Mouse (Mus musculus) stomach, embryonic 15.5 days (tissue): ENCODE results near the gene Hp1bp3. TPM values are rescaled to one million over a fixed set of nuclear protein-coding genes. Genes with fewer than 3 reads are reported as not detected.
A peak's percentile ranks its signal among the peaks of the same experiment; 100 is the strongest.

Source experiments
- ATAC-seq: fragments of 200-750 bp; cut with Nextera tagmentation; 2 replicates; pipeline ENCODE4 v1.8.0; 2017; ENCODE audit warnings: low read depth, moderate number of reproducible peaks, moderate TSS enrichment; ENCODE audit not compliant: insufficient read depth, low FRiP score
- H3K27ac ChIP-seq: fragments of 300-500 bp; sonication (generic); 2 replicates; pipeline ENCODE4 v1.5.1; 2015; ENCODE audit warnings: mild to moderate bottlenecking, inconsistent platforms
- H3K27me3 ChIP-seq: fragments of 300-500 bp; sonication (generic); replicated peaks from 2 replicates; pipeline ENCODE4 v1.6.1; 2015; ENCODE audit warnings: inconsistent platforms
- H3K36me3 ChIP-seq: fragments of 300-500 bp; sonication (generic); 2 replicates; pipeline ENCODE4 v1.6.1; 2015; ENCODE audit warnings: inconsistent platforms
- H3K4me1 ChIP-seq: fragments of 300-500 bp; sonication (generic); 2 replicates; pipeline ENCODE4 v1.6.1; 2015; ENCODE audit warnings: inconsistent platforms
- H3K4me2 ChIP-seq: fragments of 300-500 bp; sonication (generic); 2 replicates; pipeline ENCODE4 v1.6.1; 2015; ENCODE audit warnings: mild to moderate bottlenecking, inconsistent platforms
- H3K4me3 ChIP-seq: fragments of 300-500 bp; sonication (generic); replicated peaks from 2 replicates; pipeline ENCODE4 v1.5.1; 2015; ENCODE audit warnings: inconsistent platforms
- H3K9ac ChIP-seq: fragments of 300-500 bp; sonication (generic); 2 replicates; pipeline ENCODE4 v1.6.1; 2015; ENCODE audit warnings: inconsistent platforms
- H3K9me3 ChIP-seq: fragments of 300-500 bp; sonication (generic); 2 replicates; pipeline ENCODE4 v1.6.1; 2016; ENCODE audit warnings: inconsistent platforms
- WGBS: fragments of 180-500 bp; shearing (Covaris S2); methylation state at CpG from one replicate; pipeline ENCODE4 v1.1.7; 2015; 5-methylcytosine and 5-hydroxymethylcytosine counted together
- polyA plus RNA-seq: library from polyadenylated mRNA; unstranded; fragments of >200 nt; fragmentation: Nextera tagmentation; extraction: Ambion mirVana; gene quantifications from 2 replicates; pipeline ENCODE4 v1.2.1, GENCODE M21; 2015

Hp1bp3 gene
- polyA plus RNA-seq, 1 experiment from 2014 or later = 131 TPM

- Histone ChIP-seq H3K9ac (no peak overlapping the region), H3K27me3 (no peaks in the 10 kb centered on the region), H3K36me3 (no peaks in the 10 kb centered on the region), H3K4me3 (no peak overlapping the region), H3K4me2 (no peak overlapping the region), H3K4me1 (no peaks in the 10 kb centered on the region), H3K9me3 (no peaks in the 10 kb centered on the region), H3K27ac (no peak overlapping the region)
- peak; percentile 70 for ATAC-seq
- 59% methylated on average over 14 of the region's 14 CpGs for WGBS
Measured at GRCm38 (mm10) chr4:138272011-138272997, 56.2 kb downstream of the Hp1bp3 start.

GRCm38 (mm10) chr4:138278346-138278745 is 62.2 kb downstream of the Hp1bp3 start:
- no peaks in the 10 kb centered on the region for H3K4me1 ChIP-seq
- no peak for ATAC-seq
- no peak overlapping the region for H3K9ac ChIP-seq
- no peaks in the 10 kb centered on the region for H3K36me3 ChIP-seq
- no peaks in the 10 kb centered on the region for H3K27me3 ChIP-seq
- no peaks in the 10 kb centered on the region for H3K9me3 ChIP-seq
- 72% methylated on average over 7 of the region's 7 CpGs for whole genome bisulfite sequencing
- no peak overlapping the region for H3K4me3 ChIP-seq
- H3K4me2 ChIP-seq = no peak overlapping the region
- H3K27ac ChIP-seq = no peak overlapping the region

GRCm38 (mm10) chr4:138282834-138283233 is 66.7 kb downstream of the Hp1bp3 start:
- no peak overlapping the region for H3K9ac ChIP-seq
- no peak overlapping the region for H3K4me2 ChIP-seq
- no peak; the same call in 1 of the 2 replicates for ATAC-seq
- no peaks in the 10 kb centered on the region for H3K36me3 ChIP-seq
- no peak overlapping the region for H3K27ac ChIP-seq
- no peaks in the 10 kb centered on the region for H3K9me3 ChIP-seq
- H3K4me3 ChIP-seq = no peak overlapping the region
- H3K27me3 ChIP-seq = no peaks in the 10 kb centered on the region
- no peaks in the 10 kb centered on the region for H3K4me1 ChIP-seq
- WGBS = 27% methylated on average over 4 of the region's 4 CpGs

GRCm38 (mm10) chr4:138286411-138286810 is 70.3 kb downstream of the Hp1bp3 start:
- H3K4me3 ChIP-seq = no peak overlapping the region
- H3K4me1 ChIP-seq = no peaks in the 10 kb centered on the region
- ATAC-seq = no peak
- no peak overlapping the region for H3K27ac ChIP-seq
- no peaks in the 10 kb centered on the region for H3K36me3 ChIP-seq
- no peak overlapping the region for H3K4me2 ChIP-seq
- H3K9me3 ChIP-seq = no peaks in the 10 kb centered on the region
- no peak overlapping the region for H3K9ac ChIP-seq
- no peaks in the 10 kb centered on the region for H3K27me3 ChIP-seq
- WGBS = 81% methylated on average over 12 of the region's 12 CpGs

GRCm38 (mm10) chr4:138288691-138289090 is 72.6 kb downstream of the Hp1bp3 start:
- no peak overlapping the region for H3K4me3 ChIP-seq
- 83% methylated on average over 7 of the region's 7 CpGs for WGBS
- H3K4me1 ChIP-seq = no peaks in the 10 kb centered on the region
- H3K36me3 ChIP-seq = no peaks in the 10 kb centered on the region
- H3K9me3 ChIP-seq = no peaks in the 10 kb centered on the region
- no peaks in the 10 kb centered on the region for H3K27me3 ChIP-seq
- no peak overlapping the region for H3K4me2 ChIP-seq
- no peak overlapping the region for H3K9ac ChIP-seq
- H3K27ac ChIP-seq = no peak overlapping the region
- no peak for ATAC-seq

- no peak overlapping the region for H3K4me2 ChIP-seq
- H3K9ac ChIP-seq = no peak overlapping the region
- H3K36me3 ChIP-seq = no peaks in the 10 kb centered on the region
- H3K4me3 ChIP-seq = no peak overlapping the region
- no peaks in the 10 kb centered on the region for H3K4me1 ChIP-seq
- H3K9me3 ChIP-seq = no peaks in the 10 kb centered on the region
- no peak for ATAC-seq
- H3K27ac ChIP-seq = no peak overlapping the region
- 81% methylated on average over 13 of the region's 13 CpGs for WGBS
- no peaks in the 10 kb centered on the region for H3K27me3 ChIP-seq
Measured at GRCm38 (mm10) chr4:138292028-138292427, 75.9 kb downstream of the Hp1bp3 start.

- WGBS = 56% methylated on average over 18 of the region's 18 CpGs
Measured at GRCm38 (mm10) chr4:138293261-138293948, 77.3 kb downstream of the Hp1bp3 start.

GRCm38 (mm10) chr4:138293949-138294550 is 78.0 kb downstream of the Hp1bp3 start:
- H3K4me3 ChIP-seq = no peak overlapping the region
- no peaks in the 10 kb centered on the region for H3K4me1 ChIP-seq
- WGBS = 66% methylated on average over 11 of the region's 14 CpGs
- H3K4me2 ChIP-seq = no peak overlapping the region
- H3K36me3 ChIP-seq = no peaks in the 10 kb centered on the region
- H3K9me3 ChIP-seq = no peaks in the 10 kb centered on the region
- ATAC-seq = no peak
- H3K27ac ChIP-seq = no peak overlapping the region
- H3K27me3 ChIP-seq = no peaks in the 10 kb centered on the region
- no peak overlapping the region for H3K9ac ChIP-seq

More at GRCm38 (mm10) chr4:138293261-138293948, 77.3 kb downstream of the Hp1bp3 start:
- ATAC-seq = peak; percentile 35; the same call in 1 of the 2 replicates
- Histone ChIP-seq H3K9ac (no peak overlapping the region), H3K27me3 (no peaks in the 10 kb centered on the region), H3K36me3 (no peaks in the 10 kb centered on the region), H3K4me2 (no peak overlapping the region), H3K27ac (no peak overlapping the region), H3K4me1 (no peaks in the 10 kb centered on the region), H3K9me3 (no peaks in the 10 kb centered on the region), H3K4me3 (no peak overlapping the region)

Other genes starting within 250 kb of the Hp1bp3 start
- 27.7 and 29.7 TPM in 2 replicates for gene Eif4g3, start 223.3 kb upstream of the Hp1bp3 start, polyA plus RNA-seq
- 0.85 and 0.88 TPM in 2 replicates for gene Sh2d5, start 34.1 kb downstream of the Hp1bp3 start, polyA plus RNA-seq
- gene Kif17, start 34.1 kb downstream of the Hp1bp3 start, polyA plus RNA-seq = 1.7 and 1.9 TPM in 2 replicates
- gene Ddost, start 88.4 kb downstream of the Hp1bp3 start, polyA plus RNA-seq = 396 and 428 TPM in 2 replicates
- gene Pink1, start 110.0 kb downstream of the Hp1bp3 start, polyA plus RNA-seq = 41.4 and 43.8 TPM in 2 replicates
- gene Cda, start 151.7 kb downstream of the Hp1bp3 start, polyA plus RNA-seq = 14.5 and 19.3 TPM in 2 replicates
- gene Fam43b, start 180.2 kb downstream of the Hp1bp3 start, polyA plus RNA-seq = 0.31 TPM in 1 of 2 replicates, not detected in the other
- gene Mul1, start 218.4 kb downstream of the Hp1bp3 start, polyA plus RNA-seq = 15.7 and 18.6 TPM in 2 replicates
- gene Camk2n1, start 238.0 kb downstream of the Hp1bp3 start, polyA plus RNA-seq = 5.0 and 5.2 TPM in 2 replicates